Mouse (Mus musculus) liver, embryonic 14.5 days (tissue): ENCODE measurements around the gene Pygo2.

Experiments used
- CTCF ChIP-seq: IDR thresholded peaks from 2 replicates; pipeline ENCODE4 v1.5.1; 2016; ENCODE audit warnings: antibody characterized with exemption, low read depth, control low read depth
- EP300 ChIP-seq: IDR thresholded peaks from 2 replicates; pipeline ENCODE4 v1.6.1; 2016; ENCODE audit warnings: antibody characterized with exemption, low read depth

- TF ChIP-seq CTCF (no peak), EP300 (no peak)
Observed at GRCm38 (mm10) chr3:89436176-89437113, 6.4 kb downstream of the Pygo2 start, which contains the start of gene Pbxip1.
